Mouse (Mus musculus) embryo, embryonic 11.5 days (tissue): ENCODE data around the gene Jph2.
A peak's percentile ranks its signal among the peaks of the same experiment; 100 is the strongest.
"Not testable (repeated sequence)": the region's sequence is repeated elsewhere in the genome, so short reads cannot be mapped to it uniquely, and the experiment has no call there.

Experiments used
- DNase-seq: peaks from one replicate; pipeline ENCODE4 v3.0.0-alpha.2; 2012; ENCODE audit warnings: low read depth, low spot score

Jph2 gene

DNA sequence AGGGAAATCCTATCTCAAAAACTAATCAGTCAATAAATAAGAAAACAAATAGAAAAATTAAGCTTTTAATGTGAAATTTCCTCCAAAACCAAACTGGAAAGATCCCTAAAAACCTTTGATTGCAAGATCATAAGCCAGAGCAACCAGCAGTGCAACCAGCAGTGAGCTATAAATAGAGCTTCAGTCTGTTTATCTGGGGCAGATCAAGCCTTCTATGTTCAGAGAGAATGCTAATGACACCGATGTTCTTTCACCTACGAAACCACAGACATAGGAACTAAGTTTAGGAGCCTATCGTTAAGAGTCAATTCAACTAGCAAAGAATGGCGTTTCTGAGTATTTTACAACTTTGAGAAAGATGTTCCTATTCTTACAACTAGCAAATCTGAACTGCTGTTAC is 14.0 kb upstream of the Jph2 start:
- DNase-seq = no peak

DNA sequence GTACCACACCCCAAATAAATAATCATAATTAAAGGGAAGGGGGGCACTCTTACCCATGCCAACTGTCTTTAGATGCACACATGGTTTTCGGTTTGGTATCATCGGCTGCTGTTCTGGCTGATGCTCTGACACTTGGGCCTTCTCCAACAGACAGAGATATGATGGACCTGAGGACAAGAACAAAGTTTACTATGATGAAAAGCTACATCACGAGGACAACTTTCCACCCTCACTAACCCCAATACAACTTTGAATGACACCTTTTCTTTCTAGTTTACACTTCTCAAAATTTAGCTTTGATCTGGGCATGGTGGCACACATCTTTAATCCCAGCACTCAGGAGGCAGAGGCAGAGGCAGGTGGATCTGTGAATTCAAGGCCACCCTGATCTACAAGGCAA is 13.6 kb upstream of the Jph2 start:
- DNase-seq = not testable (repeated sequence)

DNA sequence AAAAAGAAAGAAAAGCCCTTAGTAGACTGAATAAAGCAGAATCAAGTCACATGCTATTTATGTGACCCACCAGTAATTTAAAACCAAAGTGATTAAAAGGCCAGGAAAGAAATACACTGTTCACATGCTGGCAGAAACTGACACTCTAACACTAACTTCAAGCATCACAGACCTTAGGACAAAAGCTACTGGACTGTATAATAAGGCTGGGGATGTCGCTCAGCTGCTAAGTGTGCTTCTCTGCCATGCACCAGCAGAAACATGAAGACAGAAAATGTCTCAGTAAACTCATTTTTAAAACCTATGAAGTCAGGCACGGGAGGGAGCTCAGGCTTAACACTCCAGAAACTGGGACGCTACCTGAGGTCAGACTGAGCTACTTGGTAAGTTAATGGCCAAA is 12.4 kb upstream of the Jph2 start:
- DNase-seq = no peak

DNA sequence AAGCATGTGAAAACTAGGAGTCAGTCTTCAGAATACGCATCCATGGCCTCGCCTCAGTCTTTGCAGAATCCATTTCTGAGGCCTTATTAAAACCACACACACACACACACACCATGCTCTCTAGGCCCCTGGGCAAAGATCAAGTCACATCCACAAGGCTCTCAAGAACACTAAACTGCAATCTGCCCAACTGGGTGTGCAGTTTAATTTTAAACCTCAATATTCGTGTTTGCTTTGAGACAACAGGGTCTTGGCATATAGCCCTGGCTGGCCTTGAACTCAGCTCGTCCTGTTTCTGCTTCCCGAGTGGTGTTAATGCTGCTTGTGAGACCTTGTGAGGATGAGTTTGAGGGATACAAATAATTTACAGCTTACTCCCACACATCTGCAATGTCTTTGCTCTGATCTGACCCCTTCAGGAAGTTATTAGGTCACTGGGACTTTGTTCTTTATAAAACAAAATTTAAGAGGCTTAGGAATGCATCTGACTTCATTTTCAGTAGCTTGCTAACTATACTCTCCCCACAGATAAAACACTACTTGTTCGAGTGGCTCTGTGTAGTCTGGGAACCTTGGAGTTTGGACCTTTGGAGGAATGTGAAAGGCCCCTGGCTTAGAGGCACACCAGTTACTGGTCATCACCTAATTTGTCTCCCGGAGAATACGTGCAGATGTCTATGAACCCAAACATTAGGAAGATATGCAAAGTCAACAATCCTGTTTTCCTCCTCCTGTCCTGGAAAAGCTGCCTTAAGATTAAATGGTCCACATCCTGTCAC is 6.4 kb upstream of the Jph2 start:
- DNase-seq = no peak

DNA sequence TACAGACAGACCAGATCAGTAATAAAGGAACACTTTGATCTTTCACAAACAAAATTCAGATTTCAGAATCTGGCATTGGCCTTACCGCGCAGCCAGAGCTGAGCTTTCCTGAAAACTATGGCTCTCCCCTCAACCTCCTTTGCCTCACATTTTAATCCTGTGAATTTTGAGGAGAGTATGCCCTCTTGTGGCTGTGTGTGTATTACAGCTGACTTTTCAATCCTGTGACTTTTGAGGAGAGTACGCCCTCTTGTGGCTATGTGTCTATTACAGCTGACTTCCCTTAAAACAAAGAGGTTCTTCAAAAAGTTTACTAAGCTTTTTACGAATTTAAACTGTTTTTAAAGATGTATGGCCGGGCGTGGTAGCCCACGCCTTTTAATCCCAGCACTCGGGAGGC is 3.4 kb upstream of the Jph2 start:
- DNase-seq = peak; percentile 86

DNA sequence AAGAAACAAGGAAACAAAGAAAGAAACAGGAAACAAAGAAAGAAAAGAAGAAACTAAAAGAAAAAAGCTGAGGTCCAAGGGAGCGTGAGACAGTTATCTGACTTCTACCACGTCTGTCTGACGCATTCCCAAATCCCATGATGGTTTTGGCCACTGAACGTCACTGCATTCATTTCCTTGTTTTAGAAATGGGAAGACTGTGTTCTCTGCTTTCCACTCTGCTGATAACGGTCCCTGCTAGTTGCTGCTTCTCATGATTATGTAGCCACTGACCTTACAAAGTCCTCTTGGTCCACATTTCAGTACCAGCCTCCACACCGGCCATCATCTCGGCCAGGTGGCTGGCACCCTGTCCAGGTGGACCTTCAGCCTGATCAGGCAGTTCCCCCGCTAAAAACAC is 1.4 kb upstream of the Jph2 start:
- DNase-seq = no peak

DNA sequence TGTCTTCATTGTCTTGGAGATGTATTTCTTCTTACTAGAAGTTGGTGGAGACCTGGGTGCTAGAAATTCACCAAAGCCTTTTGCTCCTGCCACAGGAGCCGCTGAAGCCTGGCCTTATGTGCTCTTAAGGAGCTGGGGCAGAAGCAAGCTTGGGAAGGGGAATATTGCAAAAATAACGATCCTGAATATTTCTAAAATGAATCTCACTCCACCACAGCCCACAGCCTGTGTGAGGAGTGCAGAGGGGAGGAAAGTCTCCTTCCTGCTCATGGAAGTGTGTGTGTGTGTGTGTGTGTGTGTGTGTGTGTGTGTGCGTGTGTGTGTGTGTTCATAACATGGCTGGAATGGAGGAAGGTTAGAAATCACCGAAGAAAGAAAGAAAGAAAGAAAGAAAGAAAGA is 977 bp upstream of the Jph2 start:
- DNase-seq = no peak

DNA sequence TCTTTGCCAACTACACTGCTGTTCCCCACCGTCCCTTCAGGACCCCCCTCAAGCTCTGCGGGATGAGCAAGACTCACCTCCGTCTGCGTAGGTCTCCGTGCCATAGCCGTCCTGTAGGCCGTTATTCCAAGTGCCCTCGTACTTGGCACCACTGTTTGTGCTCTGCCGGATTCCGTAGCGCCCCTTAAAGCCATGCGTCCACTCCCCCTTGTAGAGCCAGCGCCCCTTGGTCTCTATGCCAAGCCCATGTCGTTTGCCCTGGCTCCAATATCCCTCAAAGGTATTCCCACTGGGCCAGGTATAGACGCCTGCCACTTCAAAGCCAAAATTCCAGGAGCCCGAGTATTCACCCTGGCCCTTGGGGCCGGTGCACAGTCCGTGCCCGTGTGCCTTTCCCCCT is 722 bp downstream of the Jph2 start:
- no peak for DNase-seq

DNA sequence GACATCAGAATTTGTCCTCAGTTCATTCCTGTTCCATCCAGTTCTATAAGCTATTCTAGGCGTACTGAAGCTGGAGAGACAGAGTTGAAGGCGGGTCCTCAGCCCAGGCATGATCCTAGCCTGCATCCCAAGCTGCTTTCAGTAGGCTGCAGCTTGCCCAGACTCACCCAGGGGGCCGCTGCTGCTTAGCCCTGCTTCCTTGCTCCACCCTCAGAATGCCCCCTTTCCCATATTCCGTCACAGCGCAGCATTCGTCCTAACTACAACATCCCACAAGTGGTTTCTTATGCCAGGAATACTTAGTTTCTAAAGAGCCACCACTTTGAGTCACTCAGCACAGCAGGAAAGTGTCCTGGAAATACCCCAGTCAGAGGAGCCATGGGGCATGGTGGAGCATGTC is 2.8 kb downstream of the Jph2 start:
- DNase-seq = no peak

DNA sequence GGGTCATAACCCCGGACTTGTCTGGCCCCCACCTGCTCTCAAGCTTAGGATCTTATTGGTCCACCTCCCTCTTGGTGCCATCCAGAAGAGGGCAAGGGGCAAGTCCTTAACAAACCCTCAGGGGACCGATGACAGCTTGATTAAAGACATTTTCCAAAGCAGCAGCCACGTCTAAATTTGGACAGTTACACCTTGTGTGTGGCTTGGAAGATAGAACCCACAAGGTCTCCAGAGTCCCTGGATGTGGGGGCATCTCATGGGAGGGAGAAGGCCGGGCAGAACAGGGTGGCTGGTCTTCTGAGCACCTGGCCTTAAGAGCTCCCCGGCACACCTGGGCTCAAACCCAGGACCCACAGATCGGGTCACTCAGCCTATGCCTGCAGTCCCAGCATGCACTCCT is 3.8 kb downstream of the Jph2 start:
- DNase-seq = no peak

DNA sequence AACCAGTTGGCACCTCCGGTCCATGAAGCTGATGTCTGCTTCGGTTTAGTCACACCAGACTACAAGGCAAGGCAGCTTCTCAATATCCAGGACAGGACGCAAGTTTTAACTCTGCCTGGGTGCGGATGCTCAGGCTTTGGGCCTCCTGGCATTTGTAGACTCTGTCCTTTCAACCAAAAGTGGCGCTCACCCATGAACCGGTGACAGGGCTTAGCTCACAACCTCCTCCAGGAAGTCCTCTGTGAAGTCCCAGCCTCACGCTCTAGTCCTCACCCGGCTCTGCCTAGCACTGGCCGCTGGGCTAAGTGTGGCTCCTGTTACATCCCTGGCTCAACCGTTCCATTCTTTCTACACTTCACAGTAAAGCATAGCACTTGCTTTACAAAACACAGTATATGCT is 4.6 kb downstream of the Jph2 start:
- DNase-seq = no peak

DNA sequence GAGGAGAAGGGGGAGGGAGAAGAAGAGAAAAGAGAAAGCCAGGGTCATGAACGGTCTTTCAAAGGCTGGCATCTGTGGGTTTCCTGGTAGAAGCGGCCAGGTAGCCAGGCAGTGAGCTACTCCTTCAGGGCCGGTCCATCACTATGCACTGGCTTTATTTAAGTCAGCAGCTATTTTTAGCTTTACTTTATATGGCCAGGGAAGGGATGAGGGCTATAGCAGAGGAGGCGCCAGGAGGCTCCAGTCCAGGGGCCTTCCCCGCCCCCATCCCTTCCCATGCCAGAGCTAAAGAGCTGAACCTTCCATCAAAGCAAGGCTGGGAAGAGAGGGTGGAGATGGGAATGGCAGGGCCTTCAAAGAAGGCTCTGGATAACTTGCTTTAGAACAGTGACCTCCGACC is 5.4 kb downstream of the Jph2 start:
- no peak for DNase-seq

DNA sequence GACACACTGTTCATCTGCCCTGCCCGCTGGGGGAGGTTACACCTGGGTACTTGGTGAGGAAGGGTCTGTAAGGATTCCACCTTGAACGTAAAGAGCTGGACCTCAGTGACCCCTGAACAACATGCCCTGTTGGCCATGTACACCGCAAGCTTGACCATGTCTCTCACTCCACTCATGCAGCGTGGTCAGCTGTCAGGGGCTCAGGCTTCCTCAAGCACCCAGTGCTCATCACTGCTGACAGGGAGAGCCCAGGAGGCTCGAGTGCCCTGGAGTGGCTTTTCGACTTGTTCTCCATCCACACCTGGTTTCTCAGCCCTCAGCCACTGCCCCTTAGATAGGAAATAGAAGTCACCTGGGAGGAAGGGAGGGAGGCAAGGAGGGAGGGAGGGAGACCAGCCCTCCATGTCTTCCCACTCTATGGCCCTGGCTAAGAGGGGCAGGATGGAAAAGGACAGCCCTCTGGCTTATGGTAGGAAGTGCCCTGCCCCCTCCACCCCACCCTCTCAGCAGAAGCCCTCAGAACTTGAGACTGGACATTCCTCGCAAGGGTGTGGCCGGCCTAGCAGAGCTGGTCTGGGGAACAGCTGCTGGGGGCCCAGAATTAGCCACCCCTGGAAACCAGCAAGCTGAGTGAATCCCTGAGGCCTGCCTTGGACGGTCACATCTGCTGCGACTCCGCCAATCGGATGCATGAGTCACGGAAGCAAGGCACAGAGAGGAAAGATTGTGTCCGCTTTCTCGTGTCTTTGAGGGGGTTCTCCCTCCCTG is 11.2 kb downstream of the Jph2 start:
- DNase-seq = no peak

DNA sequence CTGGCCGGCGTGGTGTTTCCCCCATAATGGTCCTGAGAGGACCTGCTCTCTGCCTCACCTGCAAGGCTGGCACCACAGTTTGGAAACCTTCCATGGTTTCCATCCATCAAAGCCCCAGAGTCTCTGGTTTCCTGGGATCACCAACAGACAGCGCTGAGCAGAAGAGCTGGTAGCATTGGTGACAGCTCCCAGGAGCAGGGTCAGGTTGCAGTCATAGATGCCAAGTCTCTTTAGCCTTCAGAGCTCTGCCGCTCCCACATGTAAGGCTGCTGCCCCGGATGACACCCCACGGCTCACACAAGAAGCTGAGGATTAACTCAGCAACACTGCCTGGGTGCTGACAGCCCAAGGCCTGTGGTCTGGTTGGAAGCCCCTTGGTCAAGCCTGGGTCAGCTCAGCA is 12.7 kb downstream of the Jph2 start:
- no peak for DNase-seq

DNA sequence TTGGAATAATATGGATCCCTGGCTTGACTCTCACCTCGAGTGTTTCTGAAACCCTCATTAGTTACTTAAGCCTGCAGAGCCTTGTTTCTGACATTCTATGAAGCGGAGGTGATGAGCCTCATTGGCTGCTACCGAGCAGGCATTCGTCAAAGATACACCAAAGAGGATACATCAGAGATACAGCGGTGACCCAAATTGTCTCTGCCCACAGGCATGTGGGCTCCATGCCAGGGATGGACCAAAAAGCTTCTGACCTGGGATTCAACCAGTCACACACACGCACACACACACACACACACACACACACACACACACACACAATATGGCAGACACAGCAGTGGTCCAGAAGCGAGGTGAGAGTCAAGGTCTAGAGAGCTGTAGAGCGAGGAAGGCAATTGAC is 16.5 kb downstream of the Jph2 start:
- no peak for DNase-seq

DNA sequence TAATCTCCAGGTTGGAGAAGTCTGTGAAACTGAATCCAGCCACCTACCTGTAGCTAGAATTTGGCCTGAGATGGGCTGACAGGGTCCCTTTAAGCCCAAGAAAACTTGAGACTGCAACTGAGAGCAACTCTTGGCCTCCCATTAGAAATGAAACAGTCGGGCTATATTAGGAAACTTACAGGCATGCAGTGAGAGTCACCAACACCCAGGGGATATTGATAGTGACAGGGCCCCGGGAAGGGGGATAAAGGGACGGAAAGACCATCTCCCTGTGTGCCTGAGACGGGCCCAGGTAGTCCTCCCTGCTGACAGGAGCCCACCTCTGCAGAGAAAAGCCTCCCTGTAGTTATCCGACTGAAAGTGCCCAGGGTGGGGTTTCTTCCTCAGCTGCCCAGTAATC is 18.4 kb downstream of the Jph2 start:
- no peak for DNase-seq

DNA sequence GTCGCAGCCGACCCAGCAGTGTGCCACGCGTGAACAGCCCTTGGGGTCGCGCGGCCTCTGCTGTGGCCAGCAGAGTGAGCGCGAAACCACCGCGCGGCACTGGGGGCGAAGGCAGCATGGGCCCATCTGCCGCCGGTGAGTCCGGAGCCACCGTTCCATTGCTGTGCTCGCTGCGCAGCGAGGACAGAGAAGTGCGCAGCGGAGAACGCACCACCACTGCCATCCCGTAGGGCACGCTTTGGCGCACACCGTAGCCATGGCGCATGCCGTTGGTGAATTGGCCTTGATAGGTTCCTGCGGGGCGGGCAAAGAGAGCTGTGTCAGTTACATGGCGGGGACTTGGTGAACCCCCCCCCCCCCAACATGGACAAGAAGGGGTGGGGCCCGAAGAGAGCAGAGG is 21.7 kb downstream of the Jph2 start:
- DNase-seq = no peak

DNA sequence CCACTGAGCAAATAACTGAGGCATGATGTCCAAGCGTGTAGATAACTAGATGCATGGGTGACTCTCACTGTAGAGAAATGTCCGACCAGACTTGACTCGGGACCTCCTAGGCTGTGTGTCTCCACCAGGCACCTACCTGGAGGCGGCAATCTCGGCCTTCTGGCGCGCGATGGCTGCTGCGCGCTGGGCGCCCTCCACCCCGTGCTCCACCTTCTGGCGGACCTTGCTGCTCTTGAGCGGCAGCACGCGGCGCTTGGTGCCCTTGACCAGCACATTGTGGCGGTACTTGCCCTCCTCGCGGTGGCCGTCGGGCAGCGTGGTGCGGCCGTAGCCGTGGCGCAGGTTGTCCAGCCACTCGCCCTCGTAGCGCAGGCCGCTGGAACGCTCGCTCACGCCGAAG is 22.3 kb downstream of the Jph2 start:
- DNase-seq = no peak

DNA sequence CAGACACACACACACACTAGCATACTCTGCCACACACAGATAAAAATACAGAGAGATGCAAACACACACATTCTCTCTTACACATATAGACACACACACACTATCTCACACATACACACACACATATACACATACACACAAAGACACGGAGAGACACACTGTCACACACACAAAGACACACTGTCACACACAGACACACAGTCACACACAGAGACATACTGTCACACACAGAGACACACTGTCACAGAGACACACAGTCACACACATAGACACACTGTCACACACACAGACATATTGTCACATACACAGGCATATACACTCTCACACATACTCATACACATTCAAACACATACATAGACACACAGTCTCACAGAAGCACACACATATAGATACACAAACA is 25.2 kb downstream of the Jph2 start:
- no peak for DNase-seq

DNA sequence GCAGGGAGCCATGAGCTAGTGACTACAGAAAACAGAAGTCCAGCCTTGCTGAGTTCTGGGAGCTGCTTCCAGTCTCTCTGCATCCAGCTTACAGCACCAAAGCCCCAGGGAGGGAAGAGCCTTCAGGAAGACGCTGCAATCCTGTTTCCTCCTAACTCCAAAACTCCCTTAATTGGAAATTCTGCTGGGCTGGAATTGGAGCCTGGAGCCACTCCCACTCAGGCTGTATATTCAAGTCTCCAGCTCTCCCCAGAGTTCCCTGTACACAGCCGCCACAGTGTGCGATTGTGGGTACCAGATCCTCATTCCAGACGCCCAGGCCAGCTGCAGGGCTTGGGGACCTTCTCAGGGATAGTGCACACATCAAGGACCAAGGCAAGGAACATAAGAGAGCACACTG is 27.6 kb downstream of the Jph2 start:
- no peak for DNase-seq

DNA sequence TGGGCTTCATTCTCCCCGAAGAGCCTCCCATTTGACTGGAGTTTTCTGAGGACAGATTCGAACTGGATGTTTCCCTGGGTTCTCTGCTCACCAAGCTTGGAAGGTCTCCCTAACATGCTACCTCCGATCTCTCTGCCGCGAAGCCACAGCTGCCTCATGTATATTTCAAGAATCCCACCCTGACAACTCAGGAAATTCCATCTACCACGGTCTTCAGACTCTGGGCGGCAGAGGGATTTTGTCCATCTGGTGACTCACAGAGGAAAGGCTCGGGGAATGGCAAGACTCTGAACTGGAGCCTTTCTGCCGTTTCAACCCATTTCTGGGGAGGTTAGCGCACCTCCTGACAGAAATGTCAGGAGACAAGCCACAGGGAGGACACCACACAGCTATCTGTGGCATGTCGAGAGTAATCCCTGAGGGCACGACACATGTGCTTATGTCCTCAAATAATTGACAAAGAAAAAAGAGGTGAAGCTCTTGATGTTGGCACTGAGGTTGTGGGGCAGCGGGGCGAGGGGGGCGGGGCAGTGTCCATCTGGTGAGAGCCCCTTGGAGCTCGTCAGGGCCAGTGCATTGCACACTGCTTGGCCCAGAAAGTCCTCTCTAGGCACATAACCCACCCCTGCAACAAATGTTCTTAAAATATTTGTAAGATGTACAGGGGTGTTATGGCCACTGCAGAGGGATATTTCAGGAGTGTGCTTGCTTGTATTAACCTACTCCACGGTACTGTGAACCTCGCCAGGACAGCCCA is 32.8 kb downstream of the Jph2 start:
- no peak for DNase-seq
